In the genomic region with DNA sequence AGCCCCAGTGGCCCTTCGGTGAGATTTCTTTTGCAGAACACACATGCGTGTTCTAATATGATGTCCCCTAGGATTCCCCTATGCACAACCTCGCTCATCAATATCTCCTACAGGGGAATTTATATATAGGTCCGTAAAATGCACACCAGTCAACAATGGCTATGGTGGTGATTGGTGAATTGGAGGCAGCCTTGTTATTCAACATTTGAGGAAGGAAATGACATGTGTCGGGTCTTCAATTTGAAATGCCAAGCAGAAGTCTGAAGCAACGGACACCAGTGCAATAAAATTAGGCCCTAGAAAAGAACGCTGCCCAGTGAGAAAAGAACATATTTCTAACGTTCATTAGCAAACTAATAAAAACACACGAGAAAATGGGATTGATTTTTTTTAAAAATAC, we compare ENCODE assay signal across 9 mouse cellular contexts. TPM values are rescaled to one million over a fixed set of nuclear protein-coding genes. Genes with fewer than 3 reads are reported as not detected.
DNase-seq lines count a peak whose midpoint lies in the region; ATAC-seq and TF ChIP-seq lines count a peak whose summit lies in the region.
"Had no signal": no experiment of that assay in that cellular context is flagged by ENCODE, and none has a peak within 500 bp of the region (broad histone marks: within the 10 kb centered on the region; RNA-seq: fewer than 3 reads in every experiment).

No protein-coding gene starts in this region.

- ATAC-seq in kidney, embryonic 14.5 days (ENCODE audit: low FRiP score, low TSS enrichment), result no peak
- no peak for ATAC-seq in forebrain, embryonic 12.5 days (ENCODE audit: low FRiP score)
- ATAC-seq in limb, embryonic 12.5 days (ENCODE audit: insufficient number of reproducible peaks, insufficient read depth, low FRiP score, low TSS enrichment, low read depth), result no peak

- H3K4me1 ChIP-seq in kidney, embryonic 14.5 days (ENCODE audit: control insufficient read depth, insufficient read depth, low read length), result 0 out of 2 replicates have a peak, but pooled peaks cover 6% of the 10 kb centered on the region
- peaks cover 17% of the 10 kb centered on the region; the same call in 1 of the 2 replicates for H3K4me1 ChIP-seq in forebrain, embryonic 12.5 days
- peaks cover 7% of the 10 kb centered on the region for H3K4me1 ChIP-seq in limb, embryonic 12.5 days (replicated peaks)

- no peak overlapping the region for H3ac ChIP-seq in myocyte (ENCODE audit: control insufficient read depth, insufficient read length)

- TF ChIP-seq POLR2A in myocyte (IDR thresholded peaks at IDR 0.05; ENCODE audit: insufficient read length, low read depth), result no peak

- no peaks in the 10 kb centered on the region for H3K79me2 ChIP-seq in myocyte (ENCODE audit: control insufficient read depth, insufficient read depth)

- WGBS in kidney, embryonic 14.5 days, result 67% methylated on average over 9 of the region's 9 CpGs
- WGBS in forebrain, embryonic 12.5 days, result 70% methylated on average over 9 of the region's 9 CpGs
- WGBS in limb, embryonic 12.5 days, result 60% methylated on average over 9 of the region's 9 CpGs

- no peaks in the 10 kb centered on the region for H3K36me3 ChIP-seq in kidney, embryonic 14.5 days (ENCODE audit: control insufficient read depth, insufficient read depth, low read length)
- no peaks in the 10 kb centered on the region for H3K36me3 ChIP-seq in forebrain, embryonic 12.5 days (replicated peaks)
- H3K36me3 ChIP-seq in limb, embryonic 12.5 days, result no peaks in the 10 kb centered on the region
- H3K36me3 ChIP-seq in myocyte (ENCODE audit: control insufficient read depth, insufficient read depth), result no peaks in the 10 kb centered on the region

- DNase-seq in kidney, postnatal 4 days, result no peak
- DNase-seq in urinary bladder, adult 18-20 months (ENCODE audit: low spot score in 2 of 2), result no peak
- DNase-seq in right cerebral cortex, postnatal 4 days, result no peak
- DNase-seq in cerebellum, adult 9-10 months, result no peak

- no peak overlapping the region for H3K9ac ChIP-seq in kidney, embryonic 14.5 days (ENCODE audit: low read depth, low read length)
- no peak overlapping the region for H3K9ac ChIP-seq in forebrain, embryonic 12.5 days
- no peak overlapping the region for H3K9ac ChIP-seq in limb, embryonic 12.5 days (replicated peaks)

- peaks cover 11% of the 10 kb centered on the region for H3K27me3 ChIP-seq in kidney, embryonic 14.5 days (ENCODE audit: control insufficient read depth, insufficient read depth, low read length)
- H3K27me3 ChIP-seq in forebrain, embryonic 12.5 days, result peaks cover 7% of the 10 kb centered on the region
- H3K27me3 ChIP-seq in limb, embryonic 12.5 days, result peaks cover 13% of the 10 kb centered on the region
- peaks cover 10% of the 10 kb centered on the region for H3K27me3 ChIP-seq in myocyte (ENCODE audit: control insufficient read depth, insufficient read depth, insufficient read length)

- no peak overlapping the region for H3K4me3 ChIP-seq in kidney, embryonic 14.5 days (ENCODE audit: low read length)
- H3K4me3 ChIP-seq in forebrain, embryonic 12.5 days (replicated peaks), result peak overlapping the region; percentile 37
- peak overlapping the region; percentile 36 for H3K4me3 ChIP-seq in limb, embryonic 12.5 days (replicated peaks)
- H3K4me3 ChIP-seq in myocyte, result peak overlapping the region; percentile 9

- no peak overlapping the region for H3K27ac ChIP-seq in kidney, embryonic 14.5 days (ENCODE audit: low read depth, low read length)
- no peak overlapping the region for H3K27ac ChIP-seq in forebrain, embryonic 12.5 days
- H3K27ac ChIP-seq in limb, embryonic 12.5 days, result no peak overlapping the region

- H3K9me3 ChIP-seq in kidney, embryonic 14.5 days (ENCODE audit: control insufficient read depth, low read length), result no peaks in the 10 kb centered on the region
- H3K9me3 ChIP-seq in forebrain, embryonic 12.5 days, result no peaks in the 10 kb centered on the region
- H3K9me3 ChIP-seq in limb, embryonic 12.5 days, result no peaks in the 10 kb centered on the region

- peak overlapping the region; percentile 75 for H3K4me2 ChIP-seq in kidney, embryonic 14.5 days (replicated peaks; ENCODE audit: low read depth, low read length)
- peak overlapping the region; percentile 70 for H3K4me2 ChIP-seq in forebrain, embryonic 12.5 days
- peak overlapping the region; percentile 70 for H3K4me2 ChIP-seq in limb, embryonic 12.5 days
- H3K4me2 ChIP-seq in myocyte (ENCODE audit: low read depth), result peak overlapping the region; percentile 86

TF ChIP-seq in myocyte, 11 proteins besides CTCF, POLR2A, EP300 and RAD21:
- no peak for TF ChIP-seq TCF12 (IDR thresholded peaks at IDR 0.05; ENCODE audit: insufficient read depth, poor library complexity, severe bottlenecking)
- TF ChIP-seq SRF (IDR thresholded peaks at IDR 0.05; ENCODE audit: control insufficient read depth, insufficient read length, low read depth), result no peak
- TF ChIP-seq TCF3 (IDR thresholded peaks at IDR 0.05; ENCODE audit: insufficient read length, low read depth), result no peak
- TF ChIP-seq MAX (IDR thresholded peaks at IDR 0.05; ENCODE audit: low read depth), result no peak
- no peak for TF ChIP-seq USF1 (IDR thresholded peaks at IDR 0.05; ENCODE audit: low read depth)
- TF ChIP-seq MYOD1 (IDR thresholded peaks at IDR 0.05; ENCODE audit: control insufficient read depth in 1 of 3, insufficient read length in 2 of 3, low read depth in 2 of 3), result no peak
- TF ChIP-seq E2F4 (IDR thresholded peaks at IDR 0.05; ENCODE audit: insufficient read depth), result no peak
- TF ChIP-seq CEBPB (IDR thresholded peaks at IDR 0.05; ENCODE audit: insufficient read depth, poor library complexity, severe bottlenecking), result no peak
- no peak for TF ChIP-seq REST (IDR thresholded peaks at IDR 0.05; ENCODE audit: insufficient read depth, insufficient read length)
- TF ChIP-seq MYOG (IDR thresholded peaks at IDR 0.05; ENCODE audit: control insufficient read depth in 1 of 3, insufficient read depth in 1 of 3, insufficient read length in 2 of 3, low read depth in 2 of 3), result no peak
- no peak for TF ChIP-seq POLR2AphosphoS2 (IDR thresholded peaks at IDR 0.05; ENCODE audit: insufficient read length, low read depth)

RNA-seq across cellular contexts. Expression of gene Cfap58, which starts 0.5 kb away (rescaled TPM):
- 0.09 TPM in 1 of 2 replicates, not detected in the other for polyA plus RNA-seq in kidney, embryonic 14.5 days (2014; fragmentation: Nextera tagmentation; extraction: Ambion mirVana)
- polyA plus RNA-seq in forebrain, embryonic 12.5 days (2016; fragmentation: Nextera tagmentation; extraction: Ambion mirVana), result 0.09 and 0.10 TPM in 2 replicates
- 0.08 TPM in 1 of 2 replicates, not detected in the other for polyA plus RNA-seq in limb, embryonic 12.5 days (2016; fragmentation: Nextera tagmentation; extraction: Ambion mirVana)
- not detected for polyA plus RNA-seq in myocyte (2012; fragmentation: generic; extraction: Trizol)
- polyA plus RNA-seq: liver, adult 2 months had no signal

RNA-seq across cellular contexts. Expression of gene Itprip, which starts 17.8 kb away (rescaled TPM):
- 8.3 and 14.6 TPM in 2 replicates for polyA plus RNA-seq in kidney, embryonic 14.5 days (2014; fragmentation: Nextera tagmentation; extraction: Ambion mirVana)
- 17.9 and 19.8 TPM in 2 replicates for polyA plus RNA-seq in forebrain, embryonic 12.5 days (2016; fragmentation: Nextera tagmentation; extraction: Ambion mirVana)
- polyA plus RNA-seq in limb, embryonic 12.5 days (2016; fragmentation: Nextera tagmentation; extraction: Ambion mirVana), result 29.4 and 29.9 TPM in 2 replicates
- polyA plus RNA-seq in myocyte (2012; fragmentation: generic; extraction: Trizol), result 54.1 TPM

RNA-seq across cellular contexts. Expression of gene Cfap43, which starts 17.9 kb away (rescaled TPM):
- 0.03 and 0.14 TPM in 2 replicates for polyA plus RNA-seq in kidney, embryonic 14.5 days (2014; fragmentation: Nextera tagmentation; extraction: Ambion mirVana)
- polyA plus RNA-seq in forebrain, embryonic 12.5 days (2016; fragmentation: Nextera tagmentation; extraction: Ambion mirVana), result 0.22 and 0.37 TPM in 2 replicates
- 0.09 TPM in 1 of 2 replicates, not detected in the other for polyA plus RNA-seq in limb, embryonic 12.5 days (2016; fragmentation: Nextera tagmentation; extraction: Ambion mirVana)
- polyA plus RNA-seq in myocyte (2012; fragmentation: generic; extraction: Trizol), result 0.02 TPM
- polyA plus RNA-seq: liver, adult 2 months had no signal
